ENCODE assay signal across 9 mouse cellular contexts in genomic region chr11:117135457-117136290, GRCm38 (mm10). TPM values are rescaled to one million over a fixed set of nuclear protein-coding genes. Genes with fewer than 3 reads are reported as not detected.
DNase-seq lines count a peak whose midpoint lies in the region; ATAC-seq lines count a peak whose summit lies in the region.
"Had no signal": no experiment of that assay in that cellular context is flagged by ENCODE, and none has a peak within 500 bp of the region (broad histone marks: within the 10 kb centered on the region; RNA-seq: fewer than 3 reads in every experiment).

No protein-coding gene starts in this region.

- 0 out of 2 replicates have a peak overlapping the region, but pooled peaks have one; percentile 15 for H3K4me2 ChIP-seq in forebrain, embryonic 16.5 days (ENCODE audit: low read length)
- H3K4me2 ChIP-seq in limb, embryonic 15.5 days, result 0 out of 2 replicates have a peak overlapping the region, but pooled peaks have one; percentile 5

- H3K4me3 ChIP-seq in forebrain, embryonic 16.5 days (replicated peaks; ENCODE audit: low read length), result no peak overlapping the region
- no peak overlapping the region for H3K4me3 ChIP-seq in limb, embryonic 15.5 days
- H3K4me3 ChIP-seq: myocyte had no signal

- peak overlapping the region; percentile 35; the same call in 1 of the 2 replicates for H3K27ac ChIP-seq in forebrain, embryonic 16.5 days (ENCODE audit: low read length)
- H3K27ac ChIP-seq in limb, embryonic 15.5 days, result peak overlapping the region; percentile 84

- no peaks in the 10 kb centered on the region for H3K27me3 ChIP-seq in forebrain, embryonic 16.5 days (replicated peaks; ENCODE audit: control insufficient read depth, insufficient read depth, low read length)
- no peaks in the 10 kb centered on the region for H3K27me3 ChIP-seq in limb, embryonic 15.5 days

- peak; percentile 95 for DNase-seq in heart, adult 11 months
- no peak for DNase-seq in heart, postnatal 25 days (ENCODE audit: low spot score)
- DNase-seq in Muller cell, postnatal 12 days (ENCODE audit: inconsistent ontology term), result peak; percentile 69
- DNase-seq in left cerebral cortex, postnatal 10 days (ENCODE audit: extremely low spot score in 1 of 2, low spot score in 2 of 2), result no peak
- DNase-seq in left cerebral cortex, adult 8-10 months (ENCODE audit: low spot score in 2 of 2), result no peak

- peak; percentile 75 for ATAC-seq in forebrain, embryonic 16.5 days
- ATAC-seq in limb, embryonic 15.5 days (ENCODE audit: insufficient number of reproducible peaks, low FRiP score, low TSS enrichment, low read depth), result no peak
- ATAC-seq in activated CD4-positive, CD25-positive, alpha-beta regulatory T cell, adult 4 months, result no peak

- no peaks in the 10 kb centered on the region for H3K9me3 ChIP-seq in forebrain, embryonic 16.5 days (ENCODE audit: control insufficient read depth, low read length)
- no peaks in the 10 kb centered on the region for H3K9me3 ChIP-seq in limb, embryonic 15.5 days

- H3K36me3 ChIP-seq in forebrain, embryonic 16.5 days (ENCODE audit: control insufficient read depth, insufficient read depth), result no peaks in the 10 kb centered on the region
- peaks cover 10% of the 10 kb centered on the region for H3K36me3 ChIP-seq in limb, embryonic 15.5 days

- WGBS in forebrain, embryonic 16.5 days, result 19% methylated on average over 17 of the region's 17 CpGs
- 27% methylated on average over 17 of the region's 17 CpGs for WGBS in limb, embryonic 15.5 days

- H3K9ac ChIP-seq in forebrain, embryonic 16.5 days (replicated peaks; ENCODE audit: low read depth, low read length), result no peak overlapping the region; the same call in 1 of the 2 replicates
- no peak overlapping the region for H3K9ac ChIP-seq in limb, embryonic 15.5 days

- intact Hi-C loops in heart, postnatal 25 days (cut with DNase I), result loop anchor here (2.0 kb wide), 1 partner anchor 19 kb away; no protein-coding TSS in a partner anchor
- intact Hi-C loops in left cerebral cortex, postnatal 10 days (cut with DNase I), result no loop called here

- H3K4me1 ChIP-seq in forebrain, embryonic 16.5 days (replicated peaks; ENCODE audit: control insufficient read depth, insufficient read depth, low read length), result peaks cover 19% of the 10 kb centered on the region
- peaks cover 65% of the 10 kb centered on the region for H3K4me1 ChIP-seq in limb, embryonic 15.5 days

RNA-seq across cellular contexts. Expression of gene Sec14l1, which starts 20.7 kb away (rescaled TPM):
- total RNA-seq in heart, postnatal 25 days (2021), result 10 to 100 TPM; 71.7 to 74.1 TPM
- 76.9 and 83.7 TPM in 2 replicates for polyA plus RNA-seq in forebrain, embryonic 16.5 days (2015; fragmentation: Nextera tagmentation; extraction: Ambion mirVana)
- polyA plus RNA-seq in limb, embryonic 15.5 days (2015; fragmentation: Nextera tagmentation; extraction: Ambion mirVana), result 59.2 and 69.7 TPM in 2 replicates
- 10 to 100 TPM; 13.9 to 22.7 TPM for polyA plus RNA-seq in activated CD4-positive, CD25-positive, alpha-beta regulatory T cell, adult 4 months (2017; shearing (Covaris generic))
- total RNA-seq in left cerebral cortex, postnatal 10 days (2021), result 100 to 1,000 TPM; 144 to 145 TPM
- total RNA-seq in left cerebral cortex, adult 8-10 months (2022), result 100 to 1,000 TPM; 236 to 279 (median 240) TPM

Comparison
In these comparisons a context has a peak if more than half of its experiments do, and no peak if none do; other contexts are left out.
1. DNase-seq: peak in heart, adult 11 months (single experiment) and Muller cell, postnatal 12 days (single experiment); none in heart, postnatal 25 days (single experiment), left cerebral cortex, postnatal 10 days (0 of 2) and left cerebral cortex, adult 8-10 months (0 of 2).